Mouse (Mus musculus): ENCODE results near the gene Nkain4.

Gene Nkain4

GRCm38 (mm10) chr2:180952731-180953171 is 1.7 kb downstream of the Nkain4 start:
- DNase-seq (ENCODE audit: low spot score): no peak

- DNase-seq (ENCODE audit: low spot score): no peak
These were observed 4.6 kb downstream of the Nkain4 start for GRCm38 (mm10) chr2:180949947-180950346.

GRCm38 (mm10) chr2:180941869-180942268 is 12.6 kb downstream of the Nkain4 start:
- DNase-seq (ENCODE audit: low spot score): no peak

GRCm38 (mm10) chr2:180940187-180940586 is 14.3 kb downstream of the Nkain4 start:
- DNase-seq (ENCODE audit: low spot score): no peak

GRCm38 (mm10) chr2:180932418-180932817 is 22.1 kb downstream of the Nkain4 start:
- no peak for DNase-seq (ENCODE audit: low spot score)

- no peak for DNase-seq (ENCODE audit: low spot score)
These were observed 25.8 kb downstream of the Nkain4 start, which contains the start of gene Birc7 for GRCm38 (mm10) chr2:180928723-180929122. Gene Birc7, plus strand, starts transcription at chr2:180929023.

- peak; percentile 78 for DNase-seq (ENCODE audit: low spot score)
These were observed 29.3 kb downstream of the Nkain4 start for GRCm38 (mm10) chr2:180925176-180925575.

GRCm38 (mm10) chr2:180922739-180923138 is 31.8 kb downstream of the Nkain4 start:
- DNase-seq (ENCODE audit: low spot score): no peak

GRCm38 (mm10) chr2:180920810-180921400 is 33.6 kb downstream of the Nkain4 start, which contains the start of gene Ythdf1:
Gene Ythdf1, minus strand, starts transcription at chr2:180920949.
- peak; percentile 99 for DNase-seq (ENCODE audit: low spot score)

- peak; percentile 25 for DNase-seq (ENCODE audit: low spot score)
These were observed 34.3 kb downstream of the Nkain4 start for GRCm38 (mm10) chr2:180919913-180920809.

GRCm38 (mm10) chr2:180915886-180916433 is 38.5 kb downstream of the Nkain4 start:
- no peak for DNase-seq (ENCODE audit: low spot score)

GRCm38 (mm10) chr2:180910928-180911327 is 43.6 kb downstream of the Nkain4 start:
- DNase-seq (ENCODE audit: low spot score): no peak

- DNase-seq (ENCODE audit: low spot score): no peak
These were observed 48.8 kb downstream of the Nkain4 start for GRCm38 (mm10) chr2:180905556-180906221.

- no peak for DNase-seq (ENCODE audit: low spot score)
These were observed 49.9 kb downstream of the Nkain4 start for GRCm38 (mm10) chr2:180904435-180905208.

GRCm38 (mm10) chr2:180902086-180902485 is 52.4 kb downstream of the Nkain4 start:
- no peak for DNase-seq (ENCODE audit: low spot score)

- DNase-seq (ENCODE audit: low spot score): no peak
These were observed 56.6 kb downstream of the Nkain4 start for GRCm38 (mm10) chr2:180897857-180898256.

- DNase-seq (ENCODE audit: low spot score): no peak
These were observed 57.5 kb downstream of the Nkain4 start for GRCm38 (mm10) chr2:180896819-180897625.

- no peak for DNase-seq (ENCODE audit: low spot score)
These were observed 58.5 kb downstream of the Nkain4 start for GRCm38 (mm10) chr2:180895837-180896525.

- no peak for DNase-seq (ENCODE audit: low spot score)
These were observed 59.2 kb downstream of the Nkain4 start for GRCm38 (mm10) chr2:180895321-180895720.

- DNase-seq (ENCODE audit: low spot score): peak; percentile 30
These were observed 59.8 kb downstream of the Nkain4 start for GRCm38 (mm10) chr2:180894734-180895133.
